Mouse (Mus musculus) olfactory bulb, adult 2 months (tissue): ENCODE data around the gene Tcea3.

Source experiments
- CTCF ChIP-seq: fragments of 200-500 bp; IDR thresholded peaks from 2 replicates; pipeline ENCODE4 v1.5.1; 2012; ENCODE audit warnings: low read depth, mild to moderate bottlenecking, low read length, moderate library complexity; ENCODE audit not compliant: insufficient read depth
- POLR2A ChIP-seq: fragments of 200-500 bp; IDR thresholded peaks from 2 replicates; pipeline ENCODE4 v1.6.1; 2012; ENCODE audit warnings: mild to moderate bottlenecking, low read depth, low read length, moderate library complexity; ENCODE audit not compliant: insufficient read depth

- no peak for TF ChIP-seq POLR2A
- TF ChIP-seq CTCF = no peak
Measured at GRCm38 (mm10) chr4:136282621-136283480, 35.3 kb downstream of the Tcea3 start.
